Mouse (Mus musculus): ENCODE results near the gene Gm17387. TPM values are rescaled to one million over a fixed set of nuclear protein-coding genes. Genes with fewer than 3 reads are reported as not detected.
"Not testable (repeated sequence)": the region's sequence is repeated elsewhere in the genome, so short reads cannot be mapped to it uniquely, and the experiment has no call there.

The Gm17387 gene
- total and polyA plus RNA-seq, 2 experiments from 2014 or later, result not detected

GRCm38 (mm10) chr7:141016707-141017697 is 11.9 kb upstream of the Gm17387 start:
- no peaks in the 10 kb centered on the region for H3K9me3 ChIP-seq (ENCODE audit: low read length)
- no peak overlapping the region for H3K27ac ChIP-seq
- TF ChIP-seq CTCF (IDR thresholded peaks at IDR 0.05; ENCODE audit: low read depth), result peak; percentile 29
- H3K4me3 ChIP-seq (ENCODE audit: low read length), result no peak overlapping the region
- H3K27me3 ChIP-seq (ENCODE audit: insufficient read depth, low read length), result no peaks in the 10 kb centered on the region
- DNase-seq (ENCODE audit: low spot score) (no peak), ATAC-seq (no peak)
- no peaks in the 10 kb centered on the region for H3K36me3 ChIP-seq (ENCODE audit: insufficient read depth, low read length)
- H3K4me1 ChIP-seq (ENCODE audit: insufficient read depth, low read length), result no peaks in the 10 kb centered on the region
- no peak overlapping the region for H3K4me2 ChIP-seq (ENCODE audit: low read depth, low read length)
- WGBS, result 86% methylated on average over 10 of the region's 10 CpGs
- no peak overlapping the region for H3K9ac ChIP-seq (replicated peaks; ENCODE audit: low read length)

GRCm38 (mm10) chr7:141017824-141018223 is 11.1 kb upstream of the Gm17387 start, which contains the start of gene Ifitm6:
Gene Ifitm6 (minus strand): TSS chr7:141017924.
- not testable (repeated sequence) for H3K27ac ChIP-seq; H3K36me3 ChIP-seq (ENCODE audit: insufficient read depth, low read length); H3K9ac ChIP-seq (replicated peaks; ENCODE audit: low read length); H3K4me3 ChIP-seq (ENCODE audit: low read length); ATAC-seq; H3K4me1 ChIP-seq (ENCODE audit: insufficient read depth, low read length); H3K27me3 ChIP-seq (ENCODE audit: insufficient read depth, low read length); DNase-seq (ENCODE audit: low spot score); H3K9me3 ChIP-seq (ENCODE audit: low read length); H3K4me2 ChIP-seq (ENCODE audit: low read depth, low read length)
- WGBS, result 86% methylated on average over 1 of the region's 1 CpGs

- Histone ChIP-seq H3K36me3 (ENCODE audit: insufficient read depth, low read length) (no peaks in the 10 kb centered on the region), H3K9me3 (ENCODE audit: low read length) (no peaks in the 10 kb centered on the region), H3K4me2 (ENCODE audit: low read depth, low read length) (no peak overlapping the region), H3K4me3 (ENCODE audit: low read length) (no peak overlapping the region), H3K27ac (no peak overlapping the region), H3K9ac (replicated peaks; ENCODE audit: low read length) (no peak overlapping the region), H3K4me1 (ENCODE audit: insufficient read depth, low read length) (no peaks in the 10 kb centered on the region), H3K27me3 (ENCODE audit: insufficient read depth, low read length) (no peaks in the 10 kb centered on the region)
- no peak for TF ChIP-seq CTCF (IDR thresholded peaks at IDR 0.05; ENCODE audit: low read depth)
- no peak for DNase-seq (ENCODE audit: low spot score)
- ATAC-seq, result no peak
- 87% methylated on average over 5 of the region's 5 CpGs for WGBS
Measured at GRCm38 (mm10) chr7:141019028-141019427, 9.9 kb upstream of the Gm17387 start.

DNA sequence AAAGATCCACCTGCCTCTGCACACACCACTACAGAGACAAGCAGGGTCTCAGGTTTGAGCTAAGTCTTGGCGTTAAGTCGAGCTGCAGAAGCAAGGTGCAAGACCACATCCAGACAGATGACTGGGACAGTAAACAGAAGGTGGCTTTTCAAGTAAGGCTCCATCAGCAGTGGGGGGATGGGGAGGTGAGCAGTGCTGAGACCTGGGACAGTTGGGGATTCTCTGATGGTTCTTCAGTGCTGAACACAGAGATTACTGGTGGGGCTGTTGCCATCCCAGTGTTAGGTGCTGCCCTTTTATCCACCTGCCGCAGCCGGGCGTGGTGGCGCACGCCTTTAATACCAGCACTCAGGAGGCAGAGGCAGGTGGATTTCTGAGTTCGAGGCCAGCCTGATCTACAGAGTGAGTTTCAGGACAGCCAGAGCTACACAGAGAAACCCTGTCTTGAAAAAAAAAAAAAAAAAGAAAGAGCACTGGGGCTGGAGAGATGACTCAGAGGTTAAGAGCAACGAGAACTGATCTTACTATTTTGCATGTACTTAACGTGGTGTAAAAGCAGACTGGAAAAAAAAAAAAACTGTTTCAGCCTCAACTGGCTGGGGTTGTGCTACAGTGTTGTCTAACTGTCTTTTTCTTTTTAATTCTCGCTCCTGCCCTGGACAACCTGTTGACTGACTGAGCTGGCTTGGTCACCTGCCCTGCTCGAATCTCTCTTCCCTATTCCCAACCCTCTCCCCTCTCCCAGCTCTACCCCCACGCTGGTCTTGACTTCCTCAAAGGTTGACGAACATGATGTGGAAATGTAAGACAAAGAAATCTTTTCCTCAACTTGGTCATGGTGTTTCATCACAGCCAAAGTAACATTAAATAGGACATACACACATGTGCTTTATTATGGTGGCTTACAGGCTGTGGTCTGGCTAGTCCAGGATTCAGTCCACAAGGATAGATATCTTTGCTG is 7.2 kb upstream of the Gm17387 start:
- ATAC-seq (no peak), DNase-seq (ENCODE audit: low spot score) (no peak)
- no peaks in the 10 kb centered on the region for H3K36me3 ChIP-seq (ENCODE audit: insufficient read depth, low read length)
- no peak overlapping the region for H3K4me2 ChIP-seq (ENCODE audit: low read depth, low read length)
- no peak overlapping the region for H3K27ac ChIP-seq
- no peaks in the 10 kb centered on the region for H3K27me3 ChIP-seq (ENCODE audit: insufficient read depth, low read length)
- no peak for TF ChIP-seq CTCF (IDR thresholded peaks at IDR 0.05; ENCODE audit: low read depth)
- H3K9ac ChIP-seq (replicated peaks; ENCODE audit: low read length), result no peak overlapping the region
- no peaks in the 10 kb centered on the region for H3K9me3 ChIP-seq (ENCODE audit: low read length)
- peaks cover 10% of the 10 kb centered on the region; the same call in 1 of the 2 replicates for H3K4me1 ChIP-seq (ENCODE audit: insufficient read depth, low read length)
- WGBS, result 88% methylated on average over 14 of the region's 14 CpGs
- H3K4me3 ChIP-seq (ENCODE audit: low read length), result no peak overlapping the region

DNA sequence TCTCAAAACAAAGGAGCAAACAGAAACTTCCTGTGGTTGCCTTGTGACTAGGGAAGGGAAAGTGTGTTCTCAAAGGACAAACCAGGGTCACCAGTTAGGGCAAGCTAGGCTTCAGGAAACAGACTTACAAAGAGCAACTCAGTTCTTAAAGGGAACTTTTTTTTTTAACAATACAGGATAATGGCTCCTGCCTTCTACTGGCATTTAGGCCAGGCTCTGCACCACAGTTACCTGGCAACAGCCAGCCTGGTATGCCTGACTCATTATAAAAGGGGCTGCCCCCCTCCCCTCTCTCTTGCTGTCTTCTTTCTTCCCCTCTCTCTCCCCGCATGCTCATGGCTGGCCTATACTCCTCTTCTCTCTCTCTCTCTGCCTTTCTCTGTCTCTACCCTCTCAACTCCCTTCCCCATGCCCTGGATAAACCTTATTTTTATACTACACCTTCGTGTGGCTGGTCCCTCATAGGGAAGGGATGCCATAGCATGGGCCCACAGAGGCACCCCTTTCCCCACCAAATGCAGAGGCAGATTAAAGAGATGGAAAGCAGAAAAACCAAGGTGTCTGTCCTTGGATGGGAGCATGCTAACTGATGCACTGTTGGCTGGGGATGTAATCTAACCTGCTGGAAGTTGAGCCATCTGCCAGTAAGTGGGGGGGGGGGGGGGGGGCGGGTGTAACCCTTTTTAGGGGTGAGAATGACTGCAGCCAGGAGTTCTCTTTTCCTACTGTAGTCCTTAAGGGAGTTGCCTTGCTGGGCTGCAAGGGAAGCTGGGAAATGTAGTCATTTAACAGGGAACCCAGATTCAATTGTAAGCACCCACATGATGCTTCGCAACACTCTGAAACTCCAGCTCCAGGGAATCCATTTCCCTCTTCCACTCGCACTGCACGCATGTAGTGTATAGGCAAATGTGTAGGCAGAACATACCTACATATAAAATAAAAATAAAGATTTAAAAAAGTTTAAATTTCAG is 3.8 kb upstream of the Gm17387 start:
- Histone ChIP-seq H3K9ac (replicated peaks; ENCODE audit: low read length) (no peak overlapping the region), H3K36me3 (ENCODE audit: insufficient read depth, low read length) (no peaks in the 10 kb centered on the region), H3K4me1 (ENCODE audit: insufficient read depth, low read length) (peaks cover 10% of the 10 kb centered on the region; the same call in 1 of the 2 replicates), H3K27ac (peak overlapping the region; percentile 72), H3K4me3 (ENCODE audit: low read length) (no peak overlapping the region), H3K9me3 (ENCODE audit: low read length) (no peaks in the 10 kb centered on the region), H3K4me2 (ENCODE audit: low read depth, low read length) (no peak overlapping the region), H3K27me3 (ENCODE audit: insufficient read depth, low read length) (no peaks in the 10 kb centered on the region)
- DNase-seq (ENCODE audit: low spot score) (peak; percentile 56), ATAC-seq (peak; percentile 74)
- no peak for TF ChIP-seq CTCF (IDR thresholded peaks at IDR 0.05; ENCODE audit: low read depth)
- WGBS, result 14% methylated on average over 5 of the region's 6 CpGs

Measured in hindbrain, postnatal 0 days (tissue).